Mouse (Mus musculus) stomach, embryonic 15.5 days (tissue): ENCODE measurements around the gene March9. TPM values are rescaled to one million over a fixed set of nuclear protein-coding genes. Genes with fewer than 3 reads are reported as not detected.

ENCODE experiments used
- ATAC-seq: fragments of 200-750 bp; cut with Nextera tagmentation; 2 replicates; pipeline ENCODE4 v1.8.0; 2017; ENCODE audit warnings: low read depth, moderate number of reproducible peaks, moderate TSS enrichment; ENCODE audit not compliant: insufficient read depth, low FRiP score
- H3K27ac ChIP-seq: fragments of 300-500 bp; sonication (generic); 2 replicates; pipeline ENCODE4 v1.5.1; 2015; ENCODE audit warnings: mild to moderate bottlenecking, inconsistent platforms
- H3K27me3 ChIP-seq: fragments of 300-500 bp; sonication (generic); replicated peaks from 2 replicates; pipeline ENCODE4 v1.6.1; 2015; ENCODE audit warnings: inconsistent platforms
- H3K36me3 ChIP-seq: fragments of 300-500 bp; sonication (generic); 2 replicates; pipeline ENCODE4 v1.6.1; 2015; ENCODE audit warnings: inconsistent platforms
- H3K4me1 ChIP-seq: fragments of 300-500 bp; sonication (generic); 2 replicates; pipeline ENCODE4 v1.6.1; 2015; ENCODE audit warnings: inconsistent platforms
- H3K4me2 ChIP-seq: fragments of 300-500 bp; sonication (generic); 2 replicates; pipeline ENCODE4 v1.6.1; 2015; ENCODE audit warnings: mild to moderate bottlenecking, inconsistent platforms
- H3K4me3 ChIP-seq: fragments of 300-500 bp; sonication (generic); replicated peaks from 2 replicates; pipeline ENCODE4 v1.5.1; 2015; ENCODE audit warnings: inconsistent platforms
- H3K9ac ChIP-seq: fragments of 300-500 bp; sonication (generic); 2 replicates; pipeline ENCODE4 v1.6.1; 2015; ENCODE audit warnings: inconsistent platforms
- H3K9me3 ChIP-seq: fragments of 300-500 bp; sonication (generic); 2 replicates; pipeline ENCODE4 v1.6.1; 2016; ENCODE audit warnings: inconsistent platforms
- WGBS: fragments of 180-500 bp; shearing (Covaris S2); methylation state at CpG from one replicate; pipeline ENCODE4 v1.1.7; 2015; 5-methylcytosine and 5-hydroxymethylcytosine counted together
- polyA plus RNA-seq: library from polyadenylated mRNA; unstranded; fragments of >200 nt; fragmentation: Nextera tagmentation; extraction: Ambion mirVana; gene quantifications from 2 replicates; pipeline ENCODE4 v1.2.1, GENCODE M21; 2015

March9 gene
- polyA plus RNA-seq, 1 experiment from 2014 or later: 1.2 TPM

DNA sequence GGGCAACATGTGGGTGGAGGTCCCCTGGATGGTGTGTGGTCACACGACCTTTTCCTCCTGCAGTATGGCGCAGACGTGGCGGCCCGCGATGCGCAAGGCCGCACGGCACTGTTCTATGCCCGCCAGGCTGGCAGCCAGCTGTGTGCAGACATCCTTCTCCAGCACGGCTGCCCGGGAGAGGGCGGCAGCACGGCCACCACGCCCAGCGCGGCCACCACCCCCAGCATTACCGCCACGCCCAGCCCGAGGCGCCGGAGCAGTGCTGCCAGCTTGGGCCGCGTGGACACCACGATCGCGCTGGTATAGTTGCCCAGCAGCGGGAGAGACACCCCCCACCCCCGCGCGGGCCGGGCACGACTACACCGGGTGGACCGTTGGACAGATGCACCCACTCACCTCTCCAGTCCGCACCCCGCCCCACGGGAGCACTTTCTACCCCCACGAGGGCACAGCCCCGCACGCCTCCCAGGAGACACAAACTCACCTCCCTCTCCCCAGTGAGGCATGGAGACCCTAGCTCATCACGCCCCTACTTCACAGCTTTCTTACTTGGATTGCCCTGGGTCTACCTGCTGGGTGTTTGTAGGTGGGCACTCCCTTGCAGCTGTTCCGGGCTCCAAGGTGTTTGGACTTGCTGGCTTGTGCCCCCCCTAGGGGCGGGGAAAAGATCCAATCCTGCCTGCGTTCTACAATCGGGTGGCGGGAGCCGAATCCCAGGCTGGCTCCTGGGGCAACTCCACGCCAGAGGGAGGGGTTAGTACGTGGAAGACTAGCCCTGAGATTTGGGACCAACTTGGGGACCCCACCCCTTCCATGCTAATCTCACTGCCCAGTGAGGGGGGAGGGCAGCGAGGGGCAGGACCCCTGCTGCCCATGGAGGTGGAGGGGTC is 31.8 kb upstream of the March9 start:
- Histone ChIP-seq H3K9ac (no peak overlapping the region), H3K27me3 (peaks cover 56% of the 10 kb centered on the region), H3K27ac (no peak overlapping the region), H3K36me3 (0 out of 2 replicates have a peak, but pooled peaks cover 3% of the 10 kb centered on the region), H3K4me3 (peak overlapping the region; percentile 28), H3K4me1 (peaks cover 15% of the 10 kb centered on the region), H3K9me3 (no peaks in the 10 kb centered on the region), H3K4me2 (peak overlapping the region; percentile 49)
- 14% methylated on average over 48 of the region's 51 CpGs for WGBS
- peak; percentile 16; the same call in 1 of the 2 replicates for ATAC-seq

DNA sequence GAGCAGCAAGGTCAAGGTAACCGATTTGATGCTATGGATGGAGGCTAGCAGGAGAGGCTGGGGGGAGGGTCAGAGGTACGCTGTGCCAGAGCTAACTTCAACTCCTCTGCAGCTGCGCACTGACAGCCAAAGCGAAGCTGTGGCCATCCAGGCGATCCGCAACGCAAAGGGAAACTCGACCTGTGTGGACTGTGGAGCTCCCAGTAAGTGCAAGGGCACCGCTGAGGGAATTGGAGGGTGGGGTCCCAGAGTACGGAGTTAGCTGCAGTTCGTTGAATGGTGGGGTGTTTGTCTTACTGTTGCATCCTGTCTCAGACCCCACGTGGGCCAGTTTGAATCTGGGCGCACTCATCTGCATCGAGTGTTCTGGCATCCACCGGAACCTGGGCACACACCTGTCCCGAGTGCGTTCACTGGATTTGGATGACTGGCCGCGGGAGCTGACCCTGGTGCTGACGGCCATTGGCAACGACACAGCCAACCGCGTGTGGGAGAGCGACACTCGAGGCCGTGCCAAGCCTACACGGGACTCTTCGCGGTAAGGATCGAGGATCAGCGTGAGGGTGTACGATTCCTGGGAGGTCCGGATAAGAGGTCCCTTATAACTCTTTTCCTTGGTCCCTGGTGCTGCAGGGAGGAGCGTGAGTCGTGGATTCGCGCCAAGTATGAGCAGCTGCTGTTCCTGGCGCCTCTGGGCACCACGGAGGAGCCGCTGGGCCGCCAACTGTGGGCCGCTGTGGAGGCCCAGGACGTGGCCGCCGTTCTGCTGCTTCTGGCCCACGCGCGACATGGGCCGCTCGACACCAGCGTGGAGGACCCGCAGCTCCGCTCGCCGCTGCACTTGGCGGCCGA is 30.8 kb upstream of the March9 start:
- Histone ChIP-seq H3K27me3 (peaks cover 56% of the 10 kb centered on the region), H3K9me3 (no peaks in the 10 kb centered on the region), H3K27ac (no peak overlapping the region), H3K4me1 (peaks cover 15% of the 10 kb centered on the region), H3K36me3 (0 out of 2 replicates have a peak, but pooled peaks cover 3% of the 10 kb centered on the region), H3K9ac (no peak overlapping the region), H3K4me3 (peak overlapping the region; percentile 28), H3K4me2 (peak overlapping the region; percentile 49)
- WGBS: 14% methylated on average over 57 of the region's 57 CpGs
- no peak for ATAC-seq

DNA sequence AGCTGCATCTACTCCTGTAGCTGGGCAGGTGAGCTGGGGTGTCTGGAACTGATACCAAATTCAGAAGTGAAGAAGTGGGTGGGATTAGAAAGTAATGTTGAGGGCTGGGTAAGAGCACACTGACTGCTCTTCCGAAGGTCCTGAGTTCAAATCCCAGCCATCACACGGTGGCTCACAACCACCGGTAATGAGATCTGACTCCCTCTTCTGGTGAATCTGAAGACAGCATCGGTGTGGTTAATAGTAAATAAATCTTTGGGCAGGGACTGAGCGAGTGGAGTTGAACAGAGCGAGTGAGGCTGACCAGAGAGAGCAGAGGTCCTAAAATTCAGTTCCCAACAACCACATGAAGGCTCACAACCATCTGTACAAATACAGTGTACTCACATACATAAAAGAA is 25.6 kb upstream of the March9 start:
- no peak for ATAC-seq
- H3K4me3 ChIP-seq: no peak overlapping the region
- no peak overlapping the region for H3K4me2 ChIP-seq
- no peak overlapping the region for H3K9ac ChIP-seq
- H3K4me1 ChIP-seq: peaks cover 21% of the 10 kb centered on the region
- H3K9me3 ChIP-seq: no peaks in the 10 kb centered on the region
- H3K27ac ChIP-seq: no peak overlapping the region
- no peaks in the 10 kb centered on the region for H3K36me3 ChIP-seq
- 63% methylated on average over 6 of the region's 6 CpGs for WGBS
- H3K27me3 ChIP-seq: peaks cover 56% of the 10 kb centered on the region

DNA sequence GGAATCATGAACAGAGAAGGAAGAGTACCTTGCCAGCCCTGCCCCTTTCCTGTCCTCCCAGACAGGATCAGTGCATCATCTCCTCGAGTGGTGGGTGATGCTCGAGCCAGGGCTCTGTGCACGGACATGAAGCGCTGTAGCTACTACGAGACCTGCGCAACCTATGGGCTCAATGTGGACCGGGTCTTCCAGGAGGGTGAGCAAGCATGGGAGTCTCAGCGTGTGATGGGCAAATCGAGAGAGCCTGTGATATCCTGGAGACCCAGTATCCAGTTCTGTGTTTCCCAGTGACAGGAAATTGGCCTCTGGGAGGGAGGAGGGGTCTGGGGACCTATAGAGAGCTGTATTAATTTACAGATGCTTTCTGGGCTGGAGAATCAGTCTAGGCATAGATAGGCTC is 25.1 kb upstream of the March9 start:
- H3K27ac ChIP-seq: no peak overlapping the region
- H3K9me3 ChIP-seq: no peaks in the 10 kb centered on the region
- no peaks in the 10 kb centered on the region for H3K36me3 ChIP-seq
- H3K4me2 ChIP-seq: no peak overlapping the region
- H3K4me1 ChIP-seq: peaks cover 26% of the 10 kb centered on the region
- 80% methylated on average over 9 of the region's 9 CpGs for WGBS
- ATAC-seq: no peak
- H3K9ac ChIP-seq: no peak overlapping the region
- H3K4me3 ChIP-seq: no peak overlapping the region
- H3K27me3 ChIP-seq: peaks cover 56% of the 10 kb centered on the region

DNA sequence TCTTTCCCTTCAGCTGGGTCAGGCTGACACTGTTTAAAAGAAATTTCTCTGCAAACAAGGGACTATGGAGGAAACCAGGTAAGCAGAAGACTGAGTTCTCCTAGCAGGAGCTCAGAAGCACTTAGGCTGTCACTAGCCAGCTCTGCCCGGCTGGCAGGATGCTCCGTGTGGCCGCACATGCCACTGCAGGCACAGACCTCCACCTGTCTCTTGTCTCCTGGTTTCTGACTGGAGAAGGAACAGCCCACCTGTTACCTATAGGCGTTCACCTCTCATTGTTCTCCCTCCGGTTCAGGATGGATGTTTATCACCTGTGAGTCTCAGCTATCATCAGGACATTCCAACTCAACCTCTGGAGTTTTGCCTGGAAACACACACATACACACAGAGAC is 23.9 kb upstream of the March9 start:
- Histone ChIP-seq H3K4me1 (peaks cover 38% of the 10 kb centered on the region), H3K36me3 (no peaks in the 10 kb centered on the region), H3K27ac (no peak overlapping the region), H3K27me3 (peaks cover 56% of the 10 kb centered on the region), H3K4me3 (no peak overlapping the region), H3K9me3 (no peaks in the 10 kb centered on the region), H3K9ac (no peak overlapping the region), H3K4me2 (no peak overlapping the region)
- 49% methylated on average over 5 of the region's 5 CpGs for WGBS
- no peak for ATAC-seq

DNA sequence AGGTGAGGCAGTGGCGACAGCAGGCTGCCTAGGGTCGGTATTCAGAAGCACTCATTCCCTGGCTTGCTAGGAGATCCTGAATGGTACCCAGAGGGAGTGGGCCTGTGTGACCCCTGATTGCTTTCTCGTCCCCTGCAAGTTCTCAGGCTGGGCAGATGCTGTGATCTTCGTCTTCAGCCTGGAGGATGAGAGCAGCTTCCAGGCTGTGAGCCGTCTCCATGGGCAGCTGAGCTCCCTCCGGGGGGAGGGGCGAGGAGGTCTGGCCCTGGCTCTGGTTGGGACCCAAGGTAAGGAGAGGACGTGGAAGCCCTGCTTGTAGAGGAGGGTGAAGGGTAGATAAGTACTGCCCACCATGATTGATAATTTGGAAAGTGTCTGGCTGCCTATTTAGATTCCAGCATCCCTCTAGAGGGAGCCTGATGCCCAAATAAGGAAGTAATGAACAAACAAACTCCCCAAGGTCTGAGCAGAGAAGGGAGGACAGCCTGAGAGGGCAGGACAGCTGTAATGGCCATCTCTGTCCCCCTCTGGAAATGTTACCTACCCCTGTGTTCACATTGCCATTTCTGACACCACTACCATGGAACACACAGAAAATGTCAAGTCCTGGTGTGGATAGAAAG is 23.4 kb upstream of the March9 start:
- no peak for ATAC-seq
- Histone ChIP-seq H3K36me3 (no peaks in the 10 kb centered on the region), H3K27me3 (peaks cover 60% of the 10 kb centered on the region), H3K27ac (no peak overlapping the region), H3K9me3 (no peaks in the 10 kb centered on the region), H3K4me3 (no peak overlapping the region), H3K9ac (no peak overlapping the region), H3K4me1 (peaks cover 40% of the 10 kb centered on the region), H3K4me2 (no peak overlapping the region)
- WGBS: 35% methylated on average over 8 of the region's 8 CpGs

DNA sequence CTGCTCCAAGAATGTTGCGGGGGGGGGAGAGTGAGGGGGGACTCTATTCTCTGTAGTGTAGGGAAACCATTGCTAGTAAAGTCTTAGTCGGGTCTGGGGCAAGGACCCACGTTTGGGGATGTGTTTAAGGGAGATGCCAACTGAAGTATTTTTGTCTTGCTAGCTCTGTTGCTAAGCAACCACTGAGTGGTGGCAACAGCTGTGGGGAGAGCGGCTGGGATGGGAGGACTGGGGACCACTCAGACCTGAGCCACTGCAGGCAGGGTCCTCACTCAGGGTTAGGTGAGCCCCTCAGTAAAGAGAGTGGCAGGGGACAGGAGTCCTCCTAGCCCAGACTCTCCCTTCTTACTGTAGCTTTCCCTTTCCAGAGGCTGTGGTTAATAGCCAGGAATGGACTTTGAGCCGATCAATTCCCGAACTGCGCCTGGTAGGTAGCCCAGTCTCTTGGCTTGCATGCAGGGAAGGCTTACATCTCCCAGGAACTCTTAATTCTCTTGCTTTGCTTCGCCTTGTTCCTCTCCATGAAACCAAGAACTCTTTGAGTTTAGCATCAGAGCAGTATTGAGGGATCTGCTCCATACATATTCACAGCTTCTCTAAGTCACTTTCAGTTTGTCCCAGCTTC is 22.1 kb upstream of the March9 start:
- Histone ChIP-seq H3K9me3 (no peaks in the 10 kb centered on the region), H3K4me1 (peaks cover 47% of the 10 kb centered on the region), H3K27ac (no peak overlapping the region), H3K27me3 (peaks cover 60% of the 10 kb centered on the region), H3K9ac (no peak overlapping the region), H3K36me3 (no peaks in the 10 kb centered on the region), H3K4me3 (no peak overlapping the region), H3K4me2 (peak overlapping the region; percentile 50; the same call in 1 of the 2 replicates)
- 26% methylated on average over 8 of the region's 8 CpGs for WGBS
- ATAC-seq: no peak

DNA sequence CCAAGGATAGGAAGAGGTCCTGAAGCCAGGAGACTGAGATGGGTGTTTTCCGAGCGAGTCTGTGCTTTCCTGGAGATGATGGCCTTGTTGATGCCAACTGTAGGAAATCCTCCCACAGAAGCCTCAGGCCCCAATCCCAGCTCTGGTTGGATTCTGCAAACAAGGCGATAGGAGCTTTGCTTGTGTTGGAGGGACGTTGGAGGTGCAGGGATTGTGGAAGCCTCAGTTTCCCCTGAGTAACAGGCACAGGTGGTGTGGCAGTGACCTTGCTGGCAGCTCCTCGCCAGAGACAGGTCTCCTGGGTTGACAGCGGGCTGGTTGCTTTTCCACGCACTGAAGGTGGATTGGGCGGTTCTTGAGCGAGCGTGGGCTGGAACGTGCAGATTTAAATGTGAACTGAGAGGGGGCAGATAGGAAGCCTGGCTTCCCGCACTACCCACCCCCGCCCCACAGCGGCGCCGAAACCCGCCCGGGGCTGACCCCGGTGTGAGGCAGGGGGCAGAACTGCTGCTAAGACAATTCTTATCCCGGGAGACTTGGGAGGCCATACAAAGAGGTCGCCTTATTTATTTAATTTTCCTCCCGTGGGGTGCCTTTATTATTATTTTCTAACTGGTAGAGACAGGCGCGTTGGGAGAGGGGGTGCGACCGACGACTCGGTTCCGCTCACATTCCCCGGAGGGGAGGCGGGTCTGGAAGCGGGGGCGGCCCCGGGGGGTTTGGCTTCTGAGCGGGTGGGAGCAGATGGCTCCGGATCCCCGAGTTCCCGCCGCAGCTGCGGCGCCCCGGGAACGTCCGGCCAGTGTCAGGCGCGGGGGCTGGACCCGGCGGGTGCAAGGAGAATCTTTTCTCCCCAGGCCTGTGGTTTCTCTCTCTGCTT is 21.2 kb upstream of the March9 start:
- Histone ChIP-seq H3K36me3 (no peaks in the 10 kb centered on the region), H3K4me1 (peaks cover 47% of the 10 kb centered on the region), H3K9me3 (no peaks in the 10 kb centered on the region), H3K27ac (no peak overlapping the region), H3K9ac (no peak overlapping the region), H3K27me3 (peaks cover 64% of the 10 kb centered on the region), H3K4me2 (peak overlapping the region; percentile 50), H3K4me3 (peak overlapping the region; percentile 24)
- WGBS: 9% methylated on average over 48 of the region's 48 CpGs
- no peak for ATAC-seq

DNA sequence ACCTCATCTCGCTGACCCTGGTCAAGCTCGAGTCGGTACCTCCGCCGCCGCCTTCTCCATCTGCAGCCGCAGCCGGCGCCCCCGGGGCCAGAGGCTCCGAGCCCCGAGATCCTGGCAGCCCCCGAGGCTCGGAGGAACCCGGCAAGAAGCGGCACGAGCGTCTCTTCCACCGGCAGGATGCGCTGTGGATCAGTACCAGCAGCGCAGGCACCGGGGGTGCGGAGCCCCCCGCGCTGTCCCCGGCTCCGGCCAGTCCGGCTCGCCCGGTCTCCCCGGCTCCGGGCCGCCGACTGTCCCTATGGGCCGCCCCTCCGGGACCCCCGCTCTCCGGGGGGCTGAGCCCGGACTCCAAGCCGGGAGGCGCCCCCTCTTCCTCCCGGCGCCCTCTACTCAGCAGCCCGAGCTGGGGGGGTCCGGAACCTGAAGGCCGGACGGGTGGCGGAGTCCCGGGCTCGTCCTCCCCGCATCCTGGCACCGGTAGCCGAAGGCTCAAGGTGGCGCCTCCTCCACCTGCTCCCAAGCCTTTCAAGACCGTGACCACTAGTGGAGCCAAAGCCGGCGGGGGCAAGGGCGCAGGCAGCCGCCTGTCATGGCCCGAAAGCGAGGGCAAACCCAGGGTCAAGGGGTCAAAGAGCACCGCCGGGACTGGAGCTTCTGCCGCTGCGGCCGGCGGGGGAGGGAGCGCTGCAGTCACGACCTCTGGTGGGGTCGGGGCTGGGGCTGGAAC is 19.8 kb upstream of the March9 start:
- ATAC-seq: no peak
- H3K4me1 ChIP-seq: peaks cover 47% of the 10 kb centered on the region
- H3K4me3 ChIP-seq: peak overlapping the region; percentile 50
- no peak overlapping the region for H3K27ac ChIP-seq
- WGBS: 7% methylated on average over 64 of the region's 70 CpGs
- peaks cover 73% of the 10 kb centered on the region for H3K27me3 ChIP-seq
- peak overlapping the region; percentile 13; the same call in 1 of the 2 replicates for H3K9ac ChIP-seq
- peak overlapping the region; percentile 93 for H3K4me2 ChIP-seq
- H3K9me3 ChIP-seq: no peaks in the 10 kb centered on the region
- no peaks in the 10 kb centered on the region for H3K36me3 ChIP-seq
